Mouse (Mus musculus): ENCODE measurements at regions not wholly inside any gene's neighbourhood (a gene's known extent, or its start where the extent isn't known, plus 50 kb on each side); places are given as distances from the start of the nearest gene placed in this dataset.

GRCm38 (mm10) chr2:158921342-158922255 lies 127.0 kb downstream of the Dhx35 start:
- Histone ChIP-seq H3K4me3 (ENCODE audit: insufficient read depth, poor library complexity, severe bottlenecking) (no peak overlapping the region), H3K36me3 (ENCODE audit: control insufficient read depth, insufficient read depth) (no peaks in the 10 kb centered on the region), H3ac (ENCODE audit: control insufficient read depth, insufficient read length, low read depth) (no peak overlapping the region), H3K27me3 (ENCODE audit: control insufficient read depth, insufficient read depth, insufficient read length) (no peaks in the 10 kb centered on the region), H3K79me3 (ENCODE audit: low read depth) (no peaks in the 10 kb centered on the region), H3K79me2 (ENCODE audit: control insufficient read depth, insufficient read depth) (no peaks in the 10 kb centered on the region)
- no peak for TF ChIP-seq MYOD1 (IDR thresholded peaks at IDR 0.05; ENCODE audit: control insufficient read depth, insufficient read length, low read depth)
- TF ChIP-seq USF1 (IDR thresholded peaks at IDR 0.05; ENCODE audit: low read depth): no peak
- TF ChIP-seq CTCF (IDR thresholded peaks at IDR 0.05; ENCODE audit: control insufficient read depth, insufficient read depth, insufficient read length): no peak
- no peak for TF ChIP-seq FOSL1 (IDR thresholded peaks at IDR 0.05; ENCODE audit: insufficient read depth, low read length, poor library complexity, severe bottlenecking)
- TF ChIP-seq MYOG (IDR thresholded peaks at IDR 0.05; ENCODE audit: control insufficient read depth, extremely low read depth, insufficient read length): no peak
- TF ChIP-seq MAX (IDR thresholded peaks at IDR 0.05): no peak
- TF ChIP-seq CEBPB (IDR thresholded peaks at IDR 0.05; ENCODE audit: low read depth): no peak

- Histone ChIP-seq H3K36me3 (ENCODE audit: control insufficient read depth, insufficient read depth) (no peaks in the 10 kb centered on the region), H3K79me3 (ENCODE audit: low read depth) (no peaks in the 10 kb centered on the region), H3K4me3 (ENCODE audit: insufficient read depth, poor library complexity, severe bottlenecking) (no peak overlapping the region), H3K27me3 (ENCODE audit: control insufficient read depth, insufficient read depth, insufficient read length) (no peaks in the 10 kb centered on the region), H3ac (ENCODE audit: control insufficient read depth, insufficient read length, low read depth) (no peak overlapping the region), H3K79me2 (ENCODE audit: control insufficient read depth, insufficient read depth) (no peaks in the 10 kb centered on the region)
- TF ChIP-seq MYOG (IDR thresholded peaks at IDR 0.05; ENCODE audit: control insufficient read depth, extremely low read depth, insufficient read length): no peak
- TF ChIP-seq USF1 (IDR thresholded peaks at IDR 0.05; ENCODE audit: low read depth): no peak
- TF ChIP-seq CTCF (IDR thresholded peaks at IDR 0.05; ENCODE audit: control insufficient read depth, insufficient read depth, insufficient read length): no peak
- no peak for TF ChIP-seq MYOD1 (IDR thresholded peaks at IDR 0.05; ENCODE audit: control insufficient read depth, insufficient read length, low read depth)
- no peak for TF ChIP-seq CEBPB (IDR thresholded peaks at IDR 0.05; ENCODE audit: low read depth)
- TF ChIP-seq FOSL1 (IDR thresholded peaks at IDR 0.05; ENCODE audit: insufficient read depth, low read length, poor library complexity, severe bottlenecking): no peak
Observed at GRCm38 (mm10) chr2:158922766-158923165, 128.2 kb downstream of the Dhx35 start.

- Histone ChIP-seq H3K79me2 (ENCODE audit: control insufficient read depth, insufficient read depth) (no peaks in the 10 kb centered on the region), H3K27me3 (ENCODE audit: control insufficient read depth, insufficient read depth, insufficient read length) (no peaks in the 10 kb centered on the region), H3ac (ENCODE audit: control insufficient read depth, insufficient read length, low read depth) (no peak overlapping the region), H3K36me3 (ENCODE audit: control insufficient read depth, insufficient read depth) (no peaks in the 10 kb centered on the region), H3K79me3 (ENCODE audit: low read depth) (no peaks in the 10 kb centered on the region), H3K4me3 (ENCODE audit: insufficient read depth, poor library complexity, severe bottlenecking) (no peak overlapping the region)
- TF ChIP-seq MYOG (IDR thresholded peaks at IDR 0.05; ENCODE audit: control insufficient read depth, extremely low read depth, insufficient read length) (no peak), CEBPB (IDR thresholded peaks at IDR 0.05; ENCODE audit: low read depth) (no peak), FOSL1 (IDR thresholded peaks at IDR 0.05; ENCODE audit: insufficient read depth, low read length, poor library complexity, severe bottlenecking) (no peak), USF1 (IDR thresholded peaks at IDR 0.05; ENCODE audit: low read depth) (no peak), CTCF (IDR thresholded peaks at IDR 0.05; ENCODE audit: control insufficient read depth, insufficient read depth, insufficient read length) (no peak), MAX (IDR thresholded peaks at IDR 0.05) (no peak), MYOD1 (IDR thresholded peaks at IDR 0.05; ENCODE audit: control insufficient read depth, insufficient read length, low read depth) (no peak)
Observed at GRCm38 (mm10) chr2:158929507-158929906, 134.9 kb downstream of the Dhx35 start.

GRCm38 (mm10) chr2:158937948-158938565 lies 143.4 kb downstream of the Dhx35 start:
- Histone ChIP-seq H3ac (ENCODE audit: control insufficient read depth, insufficient read length, low read depth) (no peak overlapping the region), H3K4me3 (ENCODE audit: insufficient read depth, poor library complexity, severe bottlenecking) (no peak overlapping the region), H3K27me3 (ENCODE audit: control insufficient read depth, insufficient read depth, insufficient read length) (no peaks in the 10 kb centered on the region), H3K79me3 (ENCODE audit: low read depth) (no peaks in the 10 kb centered on the region), H3K36me3 (ENCODE audit: control insufficient read depth, insufficient read depth) (no peaks in the 10 kb centered on the region), H3K79me2 (ENCODE audit: control insufficient read depth, insufficient read depth) (no peaks in the 10 kb centered on the region)
- TF ChIP-seq MAX (IDR thresholded peaks at IDR 0.05): no peak
- TF ChIP-seq CEBPB (IDR thresholded peaks at IDR 0.05; ENCODE audit: low read depth): no peak
- TF ChIP-seq FOSL1 (IDR thresholded peaks at IDR 0.05; ENCODE audit: insufficient read depth, low read length, poor library complexity, severe bottlenecking): no peak
- no peak for TF ChIP-seq CTCF (IDR thresholded peaks at IDR 0.05; ENCODE audit: control insufficient read depth, insufficient read depth, insufficient read length)
- TF ChIP-seq USF1 (IDR thresholded peaks at IDR 0.05; ENCODE audit: low read depth): no peak
- no peak for TF ChIP-seq MYOG (IDR thresholded peaks at IDR 0.05; ENCODE audit: control insufficient read depth, extremely low read depth, insufficient read length)
- no peak for TF ChIP-seq MYOD1 (IDR thresholded peaks at IDR 0.05; ENCODE audit: control insufficient read depth, insufficient read length, low read depth)

GRCm38 (mm10) chr2:158949418-158949817 lies 154.8 kb downstream of the Dhx35 start:
- Histone ChIP-seq H3ac (ENCODE audit: control insufficient read depth, insufficient read length, low read depth) (no peak overlapping the region), H3K79me2 (ENCODE audit: control insufficient read depth, insufficient read depth) (no peaks in the 10 kb centered on the region), H3K36me3 (ENCODE audit: control insufficient read depth, insufficient read depth) (no peaks in the 10 kb centered on the region), H3K4me3 (ENCODE audit: insufficient read depth, poor library complexity, severe bottlenecking) (no peak overlapping the region), H3K79me3 (ENCODE audit: low read depth) (no peaks in the 10 kb centered on the region), H3K27me3 (ENCODE audit: control insufficient read depth, insufficient read depth, insufficient read length) (no peaks in the 10 kb centered on the region)
- no peak for TF ChIP-seq MYOG (IDR thresholded peaks at IDR 0.05; ENCODE audit: control insufficient read depth, extremely low read depth, insufficient read length)
- no peak for TF ChIP-seq MYOD1 (IDR thresholded peaks at IDR 0.05; ENCODE audit: control insufficient read depth, insufficient read length, low read depth)
- TF ChIP-seq CTCF (IDR thresholded peaks at IDR 0.05; ENCODE audit: control insufficient read depth, insufficient read depth, insufficient read length): no peak
- TF ChIP-seq MAX (IDR thresholded peaks at IDR 0.05): no peak
- TF ChIP-seq CEBPB (IDR thresholded peaks at IDR 0.05; ENCODE audit: low read depth): no peak
- TF ChIP-seq USF1 (IDR thresholded peaks at IDR 0.05; ENCODE audit: low read depth): no peak
- TF ChIP-seq FOSL1 (IDR thresholded peaks at IDR 0.05; ENCODE audit: insufficient read depth, low read length, poor library complexity, severe bottlenecking): no peak
